Mouse (Mus musculus) megakaryocyte, embryonic 14.5 days (primary cell): ENCODE results near the gene Ripor3. TPM values are rescaled to one million over a fixed set of nuclear protein-coding genes. Genes with fewer than 3 reads are reported as not detected.
A peak's percentile ranks its signal among the peaks of the same experiment; 100 is the strongest.

Experiments
- H3K27me3 ChIP-seq: replicated peaks from 2 replicates; pipeline ENCODE3; 2012; ENCODE audit warnings: inconsistent platforms
- H3K36me3 ChIP-seq: replicated peaks from 2 replicates; pipeline ENCODE3; 2012; ENCODE audit warnings: low read length, inconsistent platforms, mixed read lengths
- H3K4me1 ChIP-seq: 2 replicates; pipeline ENCODE4 v1.6.1; 2012; ENCODE audit warnings: inconsistent platforms
- H3K4me3 ChIP-seq: replicated peaks from 2 replicates; pipeline ENCODE3; 2012; ENCODE audit warnings: moderate library complexity, mild to moderate bottlenecking, inconsistent platforms
- H3K9me3 ChIP-seq: 2 replicates; pipeline ENCODE4 v1.6.1; 2012; ENCODE audit warnings: inconsistent platforms
- FLI1 ChIP-seq: IDR thresholded peaks from 2 replicates; pipeline ENCODE4 v1.6.1; 2012; ENCODE audit warnings: low read length, inconsistent platforms, mixed read lengths
- GATA1 ChIP-seq: IDR thresholded peaks from 3 replicates; pipeline ENCODE4 v1.6.1; 2012; ENCODE audit warnings: mixed read lengths, low read length, inconsistent platforms, borderline replicate concordance
- polyA plus RNA-seq: library from polyadenylated mRNA; stranded (reverse); fragments of >175 nt; gene quantifications from 2 replicates; pipeline ENCODE4 v1.2.3, GENCODE M21; 2012; ENCODE audit warnings: low replicate concordance; ENCODE audit not compliant: insufficient read depth

Ripor3 gene
- polyA plus RNA-seq, 1 experiment = 123 TPM

DNA sequence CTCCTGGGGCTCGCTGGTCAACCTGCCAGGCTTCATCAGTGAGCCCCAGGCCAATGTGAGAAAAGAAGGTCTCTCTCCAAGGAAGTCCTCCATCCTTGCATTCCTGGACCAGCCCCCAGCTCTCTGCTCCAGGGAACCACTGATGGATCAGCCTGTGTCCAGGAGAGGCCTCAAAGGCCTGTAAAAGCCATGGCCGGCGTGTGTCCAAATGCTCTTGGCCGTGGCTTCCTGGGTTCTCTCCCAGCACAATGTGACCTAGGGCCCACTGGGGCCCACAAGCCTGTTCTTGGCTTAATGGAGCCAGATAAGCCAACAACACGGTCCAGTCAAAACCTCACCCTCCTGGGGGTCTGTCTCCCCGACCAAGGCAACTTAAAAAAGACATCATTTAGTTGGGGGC lies 25.5 kb upstream of the Ripor3 start:
- no peaks in the 10 kb centered on the region for H3K27me3 ChIP-seq
- TF ChIP-seq FLI1 = no peak
- no peak for TF ChIP-seq GATA1
- H3K36me3 ChIP-seq = peaks cover 87% of the 10 kb centered on the region
- no peak overlapping the region for H3K4me3 ChIP-seq
- peaks cover 94% of the 10 kb centered on the region for H3K4me1 ChIP-seq
- H3K9me3 ChIP-seq = no peaks in the 10 kb centered on the region

DNA sequence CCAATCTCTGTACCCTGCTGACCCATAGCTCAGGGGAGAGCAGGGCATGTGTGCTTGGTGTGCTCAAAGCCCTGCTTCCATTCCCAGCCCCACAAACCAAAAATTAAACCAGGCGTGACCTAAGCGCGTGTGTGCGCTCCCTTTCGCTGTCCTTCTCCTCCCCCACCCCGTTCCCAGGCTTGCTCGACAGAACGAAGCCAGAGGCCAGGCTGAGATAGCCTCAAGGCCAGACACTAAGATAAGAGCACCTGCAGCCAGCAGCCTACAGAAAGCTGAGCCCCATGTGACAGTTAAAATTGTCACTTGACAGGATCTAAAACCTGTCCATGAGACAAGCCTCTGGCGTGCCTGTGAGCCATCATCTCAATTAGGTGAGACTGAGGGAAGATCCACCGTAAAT lies 23.5 kb upstream of the Ripor3 start:
- Histone ChIP-seq H3K4me3 (no peak overlapping the region), H3K27me3 (no peaks in the 10 kb centered on the region), H3K36me3 (peaks cover 87% of the 10 kb centered on the region), H3K9me3 (peaks cover 14% of the 10 kb centered on the region), H3K4me1 (peaks cover 93% of the 10 kb centered on the region)
- no peak for TF ChIP-seq FLI1
- TF ChIP-seq GATA1 = no peak

DNA sequence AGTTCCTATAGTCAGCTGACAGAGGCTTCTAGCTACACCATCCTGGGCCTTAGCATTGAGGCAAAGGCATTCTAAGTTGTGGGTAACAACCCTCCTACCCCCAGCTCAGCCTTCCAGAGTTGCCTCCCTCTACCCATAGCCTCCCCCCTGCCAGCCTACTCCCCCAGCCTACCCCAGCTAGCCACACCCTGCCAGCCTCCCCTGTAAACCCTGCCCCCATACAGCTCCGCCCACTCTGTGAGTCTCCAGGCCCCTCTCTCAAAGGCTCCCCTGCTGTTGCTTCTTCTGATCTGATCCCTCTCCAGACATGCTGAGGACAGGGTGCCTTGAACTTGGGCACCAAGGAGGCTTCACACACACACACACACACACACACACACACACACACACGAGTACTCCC lies 21.4 kb upstream of the Ripor3 start:
- Histone ChIP-seq H3K9me3 (peaks cover 20% of the 10 kb centered on the region), H3K4me3 (no peak overlapping the region), H3K4me1 (peaks cover 91% of the 10 kb centered on the region), H3K36me3 (peaks cover 90% of the 10 kb centered on the region), H3K27me3 (no peaks in the 10 kb centered on the region)
- TF ChIP-seq GATA1 (no peak), FLI1 (no peak)

DNA sequence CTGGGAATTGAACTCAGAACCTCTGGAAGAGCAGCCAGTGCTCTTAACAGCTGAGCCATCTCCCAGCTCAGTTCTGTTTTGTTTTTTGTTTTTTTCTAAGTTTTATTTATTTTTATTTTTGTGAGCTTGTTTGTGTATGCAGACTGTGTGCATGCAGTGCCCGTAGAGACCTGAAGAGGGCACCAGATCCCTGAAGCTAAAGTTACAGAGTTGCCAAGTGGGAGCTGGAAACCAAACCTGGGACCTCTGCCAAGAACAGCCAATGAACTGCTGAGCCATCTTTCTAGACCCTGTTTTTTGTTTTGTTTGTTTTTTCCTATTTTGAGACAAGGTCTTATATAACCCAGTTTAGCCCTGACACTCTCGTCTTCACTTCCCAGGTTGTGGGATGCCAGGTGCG lies 18.0 kb upstream of the Ripor3 start:
- Histone ChIP-seq H3K27me3 (no peaks in the 10 kb centered on the region), H3K4me1 (peaks cover 93% of the 10 kb centered on the region), H3K4me3 (no peak overlapping the region), H3K36me3 (peaks cover 95% of the 10 kb centered on the region), H3K9me3 (peaks cover 20% of the 10 kb centered on the region)
- TF ChIP-seq GATA1 (no peak), FLI1 (no peak)

DNA sequence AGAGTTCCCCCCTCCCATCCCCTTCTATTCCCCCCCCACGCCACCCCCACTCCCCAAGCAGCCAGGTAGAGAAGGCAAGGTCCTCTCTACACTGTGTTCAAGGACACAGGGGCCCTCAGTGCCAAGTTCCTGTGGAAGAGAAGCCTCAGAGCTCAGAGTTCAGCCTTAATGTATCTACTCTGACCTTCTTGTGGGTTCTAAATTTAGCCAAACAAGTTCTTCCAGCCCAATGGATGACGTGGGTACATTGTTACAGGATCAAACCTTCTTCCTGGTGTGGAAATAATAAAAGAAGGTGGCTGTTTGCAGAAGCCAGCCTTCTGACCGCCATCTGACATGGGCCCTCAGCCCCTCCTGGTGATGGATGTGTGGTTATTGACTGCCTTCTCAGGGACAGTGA lies 16.0 kb upstream of the Ripor3 start:
- Histone ChIP-seq H3K4me1 (peaks cover 93% of the 10 kb centered on the region), H3K27me3 (no peaks in the 10 kb centered on the region), H3K9me3 (peaks cover 20% of the 10 kb centered on the region), H3K36me3 (peaks cover 96% of the 10 kb centered on the region), H3K4me3 (no peak overlapping the region)
- no peak for TF ChIP-seq FLI1
- TF ChIP-seq GATA1 = no peak

DNA sequence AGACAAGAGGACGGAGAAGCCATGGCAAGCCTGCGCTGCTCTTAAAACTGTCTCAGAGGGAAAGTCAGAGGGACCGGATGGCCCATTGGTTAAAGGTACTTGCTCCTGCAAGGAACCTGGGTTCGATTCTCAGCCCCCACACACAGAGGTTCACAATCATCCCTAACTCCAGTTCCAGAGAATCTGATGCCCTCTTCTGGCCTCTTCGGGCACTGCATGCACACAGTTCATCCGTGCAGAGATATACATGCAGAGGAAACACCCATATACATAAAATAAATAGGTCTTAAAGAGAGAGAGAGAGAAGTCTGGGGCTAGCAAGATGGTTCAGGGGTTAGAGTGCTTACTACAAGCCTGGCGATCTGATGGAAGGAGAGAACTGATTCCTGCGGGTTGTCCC lies 15.5 kb upstream of the Ripor3 start:
- Histone ChIP-seq H3K9me3 (peaks cover 20% of the 10 kb centered on the region), H3K4me1 (peaks cover 92% of the 10 kb centered on the region), H3K27me3 (no peaks in the 10 kb centered on the region), H3K4me3 (no peak overlapping the region), H3K36me3 (peaks cover 96% of the 10 kb centered on the region)
- TF ChIP-seq FLI1 (no peak), GATA1 (no peak)

DNA sequence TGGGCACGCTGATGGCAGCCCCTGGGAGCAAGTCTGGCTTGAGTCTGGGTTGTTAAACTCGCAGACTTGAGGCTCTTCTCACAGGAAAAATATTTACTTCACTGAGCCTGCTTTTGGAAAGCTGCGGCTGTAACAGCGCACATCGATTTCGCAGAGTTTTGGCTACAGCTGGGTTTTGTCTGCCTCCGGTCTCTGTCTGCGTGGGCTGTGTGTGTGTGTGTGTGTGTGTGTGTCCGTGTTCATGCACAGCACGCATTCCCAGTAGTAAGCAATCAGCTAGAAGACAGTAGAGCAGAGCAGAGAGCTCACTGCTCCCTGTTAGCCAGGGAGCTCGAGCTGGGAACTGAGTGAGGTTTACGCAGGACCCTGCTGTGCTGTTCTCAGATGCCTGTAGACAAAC lies 14.8 kb upstream of the Ripor3 start:
- Histone ChIP-seq H3K27me3 (no peaks in the 10 kb centered on the region), H3K36me3 (peaks cover 96% of the 10 kb centered on the region), H3K4me3 (no peak overlapping the region), H3K9me3 (peaks cover 18% of the 10 kb centered on the region), H3K4me1 (peaks cover 85% of the 10 kb centered on the region)
- TF ChIP-seq GATA1 (no peak), FLI1 (no peak)

DNA sequence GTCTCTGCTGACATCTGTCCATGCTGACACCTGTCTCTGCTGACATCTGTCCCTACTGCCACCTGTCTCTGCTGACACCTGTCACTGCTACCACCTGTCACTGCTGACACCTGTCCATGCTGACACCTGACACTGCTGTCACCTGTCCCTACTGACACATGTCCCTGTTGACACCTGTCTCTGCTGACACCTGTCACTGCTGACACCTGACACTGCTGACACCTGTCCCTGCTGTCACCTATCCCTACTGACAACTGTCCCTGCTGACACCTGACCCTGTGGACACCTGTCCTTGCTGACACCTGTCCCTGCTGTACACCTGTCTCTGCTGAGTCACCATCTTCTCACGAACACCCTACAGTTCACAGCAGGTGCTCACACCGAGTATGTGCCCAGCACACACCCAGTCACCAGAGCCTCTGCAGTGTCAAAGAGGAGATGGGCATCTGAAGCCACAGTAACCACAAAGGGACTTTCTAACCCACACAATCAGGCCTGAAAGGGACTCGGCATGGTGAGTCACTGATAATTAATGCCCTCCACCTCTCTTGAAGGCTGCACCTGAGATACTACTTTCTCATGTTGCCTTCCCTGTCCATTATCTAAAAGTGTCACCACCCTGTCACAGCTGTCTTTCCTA lies 13.5 kb upstream of the Ripor3 start:
- Histone ChIP-seq H3K4me3 (peak overlapping the region; percentile 16), H3K36me3 (peaks cover 95% of the 10 kb centered on the region), H3K9me3 (peaks cover 5% of the 10 kb centered on the region), H3K27me3 (no peaks in the 10 kb centered on the region), H3K4me1 (peaks cover 84% of the 10 kb centered on the region)
- TF ChIP-seq FLI1 = no peak

DNA sequence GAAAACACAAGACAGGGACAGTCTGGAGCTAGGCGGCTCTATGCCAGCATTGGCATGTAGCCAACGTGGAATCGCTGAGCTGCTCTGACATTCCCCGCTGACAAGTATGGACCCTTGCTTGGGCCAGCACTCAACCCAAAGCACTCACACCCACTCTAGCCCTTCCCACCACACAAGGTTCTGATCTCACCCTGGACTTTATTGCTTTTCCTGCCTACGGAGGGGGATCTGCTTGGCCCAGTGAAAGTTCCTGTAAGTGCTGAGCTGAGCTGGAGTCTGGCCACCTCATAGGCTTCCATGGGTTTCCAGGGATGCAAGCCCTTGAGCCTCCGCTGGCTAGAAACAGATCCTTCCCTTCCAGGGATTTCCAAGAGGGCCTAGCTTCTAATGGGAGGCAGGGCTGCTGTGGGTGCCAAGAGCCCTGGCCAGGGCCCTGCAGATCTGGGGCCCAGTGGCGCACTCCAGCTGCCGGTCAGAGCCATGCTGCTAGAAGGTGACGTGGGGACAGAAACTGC lies 8.8 kb upstream of the Ripor3 start:
- Histone ChIP-seq H3K4me1 (peaks cover 72% of the 10 kb centered on the region), H3K36me3 (peaks cover 87% of the 10 kb centered on the region), H3K4me3 (no peak overlapping the region), H3K27me3 (no peaks in the 10 kb centered on the region), H3K9me3 (no peaks in the 10 kb centered on the region)
- TF ChIP-seq GATA1 (no peak), FLI1 (no peak)

DNA sequence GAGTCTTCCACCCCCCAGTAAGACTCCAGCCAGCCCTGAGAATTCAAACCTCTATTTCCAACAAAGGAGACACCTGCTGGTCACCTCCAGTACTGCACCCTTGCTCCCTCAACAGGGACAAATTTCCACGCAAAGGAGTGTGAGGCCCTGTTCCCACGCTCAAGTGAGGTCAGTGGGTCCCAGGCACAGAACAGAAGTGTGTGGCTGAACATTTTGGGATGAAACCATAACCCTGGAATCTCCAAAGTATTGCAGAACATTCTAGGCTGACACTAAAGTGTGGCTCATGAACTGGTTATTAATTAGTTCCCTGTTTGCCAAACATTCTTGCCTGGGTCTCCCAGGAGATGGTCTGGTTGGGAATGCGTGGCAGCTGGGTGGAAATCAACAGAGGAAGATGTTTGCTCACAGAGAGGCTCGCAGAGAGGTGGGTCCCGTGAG lies 6.6 kb upstream of the Ripor3 start:
- H3K36me3 ChIP-seq = peaks cover 78% of the 10 kb centered on the region
- TF ChIP-seq FLI1 = no peak
- no peak for TF ChIP-seq GATA1
- H3K4me1 ChIP-seq = peaks cover 65% of the 10 kb centered on the region
- no peaks in the 10 kb centered on the region for H3K27me3 ChIP-seq
- no peaks in the 10 kb centered on the region for H3K9me3 ChIP-seq
- H3K4me3 ChIP-seq = no peak overlapping the region

DNA sequence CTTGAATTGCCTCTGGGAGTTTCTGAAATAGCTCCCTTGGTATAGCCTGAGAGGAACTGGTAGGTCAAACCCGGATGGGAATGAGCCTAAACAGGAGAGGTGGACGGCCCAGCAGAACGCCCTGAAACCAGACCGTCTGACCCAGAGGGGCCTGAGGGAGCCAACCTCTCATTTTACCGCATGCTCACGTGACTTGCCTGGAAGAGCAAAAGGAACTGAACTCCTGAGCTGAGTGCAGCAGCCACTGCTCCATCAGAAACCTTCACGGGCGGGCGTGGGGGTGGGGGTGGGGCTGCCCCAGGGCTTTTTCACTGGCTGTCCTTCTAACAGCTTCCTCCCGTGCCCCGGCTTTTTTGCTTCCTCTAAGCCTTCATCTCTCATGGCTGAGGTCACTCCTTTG lies 475 bp upstream of the Ripor3 start:
- TF ChIP-seq GATA1 = no peak
- TF ChIP-seq FLI1 = no peak
- H3K4me3 ChIP-seq = no peak overlapping the region
- peaks cover 80% of the 10 kb centered on the region for H3K36me3 ChIP-seq
- H3K27me3 ChIP-seq = no peaks in the 10 kb centered on the region
- no peaks in the 10 kb centered on the region for H3K9me3 ChIP-seq
- H3K4me1 ChIP-seq = peaks cover 77% of the 10 kb centered on the region
